Mouse (Mus musculus): ENCODE measurements around the gene Chek2. TPM values are rescaled to one million over a fixed set of nuclear protein-coding genes. Genes with fewer than 3 reads are reported as not detected.

The Chek2 gene
- 1.5 and 1.8 TPM in 2 replicates for polyA plus RNA-seq (2012; rRNA removed)

- Histone ChIP-seq H3K4me3 (ENCODE audit: insufficient read depth, low read length) (peak within 1 kb of the TSS; percentile 74), H3K4me1 (ENCODE audit: control insufficient read depth, insufficient read depth, low read length) (peaks cover 1% of the 10 kb centered on the region; the same call in 1 of the 2 replicates), H3K27ac (ENCODE audit: insufficient read depth, low read length) (peak within 1 kb of the TSS; percentile 32)
- TF ChIP-seq POLR2A (IDR thresholded peaks at IDR 0.05; ENCODE audit: extremely low read depth, insufficient read depth, low read length) (peak; percentile 84), CTCF (IDR thresholded peaks at IDR 0.05; ENCODE audit: extremely low read depth, insufficient read depth, low read length) (peak; percentile 31; the same call in 1 of the 2 replicates)
Observed at GRCm38 (mm10) chr5:110839678-110840365, at the start of gene Chek2, which contains the start of gene Hscb. Chek2 (plus strand) TSS chr5:110839979. Hscb (minus strand) TSS chr5:110839777.

- no peak overlapping the region for H3K27ac ChIP-seq (ENCODE audit: insufficient read depth, low read length)
- no peak for TF ChIP-seq POLR2A (IDR thresholded peaks at IDR 0.05; ENCODE audit: extremely low read depth, insufficient read depth, low read length)
- no peak for TF ChIP-seq CTCF (IDR thresholded peaks at IDR 0.05; ENCODE audit: extremely low read depth, insufficient read depth, low read length)
- no peaks in the 10 kb centered on the region for H3K4me1 ChIP-seq (ENCODE audit: control insufficient read depth, insufficient read depth, low read length)
- H3K4me3 ChIP-seq (ENCODE audit: insufficient read depth, low read length): no peak overlapping the region
Observed at GRCm38 (mm10) chr5:110794363-110794762, 45.4 kb upstream of the Chek2 start.

- Histone ChIP-seq H3K4me1 (ENCODE audit: control insufficient read depth, insufficient read depth, low read length) (no peaks in the 10 kb centered on the region), H3K4me3 (ENCODE audit: insufficient read depth, low read length) (no peak overlapping the region), H3K27ac (ENCODE audit: insufficient read depth, low read length) (no peak overlapping the region)
- no peak for TF ChIP-seq POLR2A (IDR thresholded peaks at IDR 0.05; ENCODE audit: extremely low read depth, insufficient read depth, low read length)
- no peak for TF ChIP-seq CTCF (IDR thresholded peaks at IDR 0.05; ENCODE audit: extremely low read depth, insufficient read depth, low read length)
Observed at GRCm38 (mm10) chr5:110797696-110798095, 42.1 kb upstream of the Chek2 start.

GRCm38 (mm10) chr5:110801036-110801624 is 38.6 kb upstream of the Chek2 start:
- no peak for TF ChIP-seq CTCF (IDR thresholded peaks at IDR 0.05; ENCODE audit: extremely low read depth, insufficient read depth, low read length)
- no peak for TF ChIP-seq POLR2A (IDR thresholded peaks at IDR 0.05; ENCODE audit: extremely low read depth, insufficient read depth, low read length)
- Histone ChIP-seq H3K27ac (ENCODE audit: insufficient read depth, low read length) (no peak overlapping the region), H3K4me1 (ENCODE audit: control insufficient read depth, insufficient read depth, low read length) (no peaks in the 10 kb centered on the region), H3K4me3 (ENCODE audit: insufficient read depth, low read length) (no peak overlapping the region)

DNA sequence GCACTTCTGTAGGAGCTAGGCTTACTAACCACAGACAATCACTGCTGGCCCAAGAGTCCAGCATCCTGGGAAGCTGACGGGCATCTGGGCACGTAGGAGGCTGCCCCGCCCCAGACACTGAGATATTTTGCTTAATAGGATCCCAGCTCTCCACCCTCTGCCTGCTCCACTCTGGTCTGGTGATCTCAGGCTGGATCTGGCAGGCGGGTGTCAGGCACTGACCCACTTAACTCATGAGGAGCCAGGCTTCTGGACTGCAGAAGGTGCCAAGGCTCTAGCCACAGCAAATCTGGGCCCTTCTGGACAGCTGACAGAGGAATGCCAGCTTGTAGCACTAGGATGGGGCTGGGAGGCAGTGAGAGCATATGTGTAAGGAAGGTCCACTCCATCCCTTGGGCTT is 37.6 kb upstream of the Chek2 start:
- no peak for TF ChIP-seq POLR2A (IDR thresholded peaks at IDR 0.05; ENCODE audit: extremely low read depth, insufficient read depth, low read length)
- TF ChIP-seq CTCF (IDR thresholded peaks at IDR 0.05; ENCODE audit: extremely low read depth, insufficient read depth, low read length): no peak
- no peaks in the 10 kb centered on the region for H3K4me1 ChIP-seq (ENCODE audit: control insufficient read depth, insufficient read depth, low read length)
- no peak overlapping the region for H3K27ac ChIP-seq (ENCODE audit: insufficient read depth, low read length)
- H3K4me3 ChIP-seq (ENCODE audit: insufficient read depth, low read length): no peak overlapping the region

- no peak for TF ChIP-seq CTCF (IDR thresholded peaks at IDR 0.05; ENCODE audit: extremely low read depth, insufficient read depth, low read length)
- no peak for TF ChIP-seq POLR2A (IDR thresholded peaks at IDR 0.05; ENCODE audit: extremely low read depth, insufficient read depth, low read length)
- Histone ChIP-seq H3K4me3 (ENCODE audit: insufficient read depth, low read length) (no peak overlapping the region), H3K27ac (ENCODE audit: insufficient read depth, low read length) (no peak overlapping the region), H3K4me1 (ENCODE audit: control insufficient read depth, insufficient read depth, low read length) (peaks cover 5% of the 10 kb centered on the region; the same call in 1 of the 2 replicates)
Observed at GRCm38 (mm10) chr5:110802809-110803208, 37.0 kb upstream of the Chek2 start.

- Histone ChIP-seq H3K4me1 (ENCODE audit: control insufficient read depth, insufficient read depth, low read length) (peaks cover 5% of the 10 kb centered on the region; the same call in 1 of the 2 replicates), H3K27ac (ENCODE audit: insufficient read depth, low read length) (no peak overlapping the region), H3K4me3 (ENCODE audit: insufficient read depth, low read length) (no peak overlapping the region)
- no peak for TF ChIP-seq POLR2A (IDR thresholded peaks at IDR 0.05; ENCODE audit: extremely low read depth, insufficient read depth, low read length)
Observed at GRCm38 (mm10) chr5:110804012-110804743, 35.6 kb upstream of the Chek2 start.

DNA sequence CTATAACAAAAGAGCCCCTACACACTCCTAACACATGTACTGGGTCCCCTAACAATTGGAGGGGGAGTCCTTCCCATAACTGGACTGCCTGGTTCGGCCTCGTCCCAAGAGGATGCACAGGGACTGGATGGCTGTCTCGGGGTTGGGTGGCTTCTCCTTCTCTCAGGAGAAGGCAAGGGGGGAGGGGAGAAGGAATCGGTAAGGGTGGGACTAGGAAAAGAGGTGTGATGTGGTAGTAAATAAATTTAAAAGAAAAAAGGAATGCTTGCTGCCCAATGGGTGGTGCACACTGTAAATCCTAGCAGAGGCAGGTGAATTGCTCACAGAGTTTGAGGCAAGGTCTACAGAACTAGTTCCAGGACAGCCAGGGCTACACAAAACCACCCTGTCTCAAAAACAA is 33.6 kb upstream of the Chek2 start:
- TF ChIP-seq CTCF (IDR thresholded peaks at IDR 0.05; ENCODE audit: extremely low read depth, insufficient read depth, low read length) (no peak), POLR2A (IDR thresholded peaks at IDR 0.05; ENCODE audit: extremely low read depth, insufficient read depth, low read length) (no peak)
- Histone ChIP-seq H3K4me1 (ENCODE audit: control insufficient read depth, insufficient read depth, low read length) (peaks cover 5% of the 10 kb centered on the region; the same call in 1 of the 2 replicates), H3K4me3 (ENCODE audit: insufficient read depth, low read length) (no peak overlapping the region), H3K27ac (ENCODE audit: insufficient read depth, low read length) (no peak overlapping the region)

DNA sequence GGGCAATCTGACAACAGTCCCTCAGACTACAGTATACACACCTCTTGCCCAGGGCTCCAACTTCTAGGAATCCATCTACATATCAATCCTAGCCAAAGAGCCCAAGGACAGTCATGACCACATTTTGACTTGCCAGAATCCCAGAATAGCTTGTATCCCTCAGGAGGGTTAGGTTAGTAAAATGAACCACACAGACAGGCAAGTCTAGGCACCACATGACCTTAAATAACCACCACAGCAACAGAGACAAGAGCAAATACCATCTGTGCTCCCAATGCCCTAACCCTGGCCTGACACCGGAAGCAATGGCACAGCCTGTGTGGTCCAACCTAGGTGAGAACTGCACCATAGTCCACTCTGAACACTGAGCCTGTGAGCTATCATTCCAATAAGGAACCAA is 33.1 kb upstream of the Chek2 start:
- peaks cover 5% of the 10 kb centered on the region; the same call in 1 of the 2 replicates for H3K4me1 ChIP-seq (ENCODE audit: control insufficient read depth, insufficient read depth, low read length)
- no peak overlapping the region for H3K4me3 ChIP-seq (ENCODE audit: insufficient read depth, low read length)
- TF ChIP-seq CTCF (IDR thresholded peaks at IDR 0.05; ENCODE audit: extremely low read depth, insufficient read depth, low read length) (no peak), POLR2A (IDR thresholded peaks at IDR 0.05; ENCODE audit: extremely low read depth, insufficient read depth, low read length) (no peak)
- H3K27ac ChIP-seq (ENCODE audit: insufficient read depth, low read length): no peak overlapping the region
